Mouse (Mus musculus): ENCODE measurements at regions not wholly inside any gene's neighbourhood (a gene's known extent, or its start where the extent isn't known, plus 50 kb on each side); places are given as distances from the start of the nearest gene placed in this dataset.

GRCm38 (mm10) chr1:164682426-164682825 lies 114.0 kb upstream of the Dpt start:
- Histone ChIP-seq H3K27me3 (ENCODE audit: control insufficient read depth, insufficient read depth, low read length) (no peaks in the 10 kb centered on the region), H3K4me1 (ENCODE audit: control insufficient read depth, insufficient read depth, low read length) (no peaks in the 10 kb centered on the region), H3K9me3 (replicated peaks; ENCODE audit: control insufficient read depth, low read length) (no peaks in the 10 kb centered on the region), H3K4me3 (ENCODE audit: low read depth, low read length) (no peak overlapping the region), H3K9ac (replicated peaks; ENCODE audit: low read length) (no peak overlapping the region), H3K4me2 (ENCODE audit: low read depth, low read length) (no peak overlapping the region), H3K27ac (replicated peaks; ENCODE audit: low read depth, low read length) (no peak overlapping the region), H3K36me3 (replicated peaks; ENCODE audit: control insufficient read depth, insufficient read depth, low read depth, low read length) (no peaks in the 10 kb centered on the region)
- WGBS, result 85% methylated on average over 6 of the region's 6 CpGs
- no peak for DNase-seq (ENCODE audit: low spot score)
- no peak for ATAC-seq (replicated peaks; ENCODE audit: insufficient number of reproducible peaks, low FRiP score, low TSS enrichment, low read depth)

GRCm38 (mm10) chr1:164681582-164681981 lies 114.9 kb upstream of the Dpt start:
- DNase-seq (ENCODE audit: low spot score), result no peak
- H3K27me3 ChIP-seq (ENCODE audit: control insufficient read depth, insufficient read depth, low read length), result no peaks in the 10 kb centered on the region

GRCm38 (mm10) chr1:164678303-164678702 lies 118.1 kb upstream of the Dpt start:
- no peak for ATAC-seq (replicated peaks; ENCODE audit: insufficient number of reproducible peaks, low FRiP score, low TSS enrichment, low read depth)
- 52% methylated on average over 3 of the region's 3 CpGs for WGBS
- DNase-seq (ENCODE audit: low spot score), result no peak
- Histone ChIP-seq H3K9ac (replicated peaks; ENCODE audit: low read length) (no peak overlapping the region), H3K9me3 (replicated peaks; ENCODE audit: control insufficient read depth, low read length) (no peaks in the 10 kb centered on the region), H3K4me3 (ENCODE audit: low read depth, low read length) (no peak overlapping the region), H3K27me3 (ENCODE audit: control insufficient read depth, insufficient read depth, low read length) (no peaks in the 10 kb centered on the region), H3K4me1 (ENCODE audit: control insufficient read depth, insufficient read depth, low read length) (no peaks in the 10 kb centered on the region), H3K27ac (replicated peaks; ENCODE audit: low read depth, low read length) (no peak overlapping the region), H3K36me3 (replicated peaks; ENCODE audit: control insufficient read depth, insufficient read depth, low read depth, low read length) (no peaks in the 10 kb centered on the region), H3K4me2 (ENCODE audit: low read depth, low read length) (no peak overlapping the region)

More at GRCm38 (mm10) chr1:164681582-164681981, 114.9 kb upstream of the Dpt start:
- Histone ChIP-seq H3K4me2 (ENCODE audit: low read depth, low read length) (no peak overlapping the region), H3K9ac (replicated peaks; ENCODE audit: low read length) (no peak overlapping the region), H3K4me3 (ENCODE audit: low read depth, low read length) (no peak overlapping the region), H3K4me1 (ENCODE audit: control insufficient read depth, insufficient read depth, low read length) (no peaks in the 10 kb centered on the region), H3K9me3 (replicated peaks; ENCODE audit: control insufficient read depth, low read length) (no peaks in the 10 kb centered on the region), H3K36me3 (replicated peaks; ENCODE audit: control insufficient read depth, insufficient read depth, low read depth, low read length) (no peaks in the 10 kb centered on the region), H3K27ac (replicated peaks; ENCODE audit: low read depth, low read length) (no peak overlapping the region)
- WGBS, result 79% methylated on average over 5 of the region's 5 CpGs
- no peak for ATAC-seq (replicated peaks; ENCODE audit: insufficient number of reproducible peaks, low FRiP score, low TSS enrichment, low read depth)

GRCm38 (mm10) chr1:164652244-164652643 lies 144.2 kb upstream of the Dpt start:
- Histone ChIP-seq H3K4me3 (ENCODE audit: low read depth, low read length) (no peak overlapping the region), H3K27ac (replicated peaks; ENCODE audit: low read depth, low read length) (no peak overlapping the region), H3K9me3 (replicated peaks; ENCODE audit: control insufficient read depth, low read length) (no peaks in the 10 kb centered on the region), H3K9ac (replicated peaks; ENCODE audit: low read length) (no peak overlapping the region), H3K36me3 (replicated peaks; ENCODE audit: control insufficient read depth, insufficient read depth, low read depth, low read length) (no peaks in the 10 kb centered on the region), H3K4me1 (ENCODE audit: control insufficient read depth, insufficient read depth, low read length) (no peaks in the 10 kb centered on the region), H3K4me2 (ENCODE audit: low read depth, low read length) (no peak overlapping the region), H3K27me3 (ENCODE audit: control insufficient read depth, insufficient read depth, low read length) (no peaks in the 10 kb centered on the region)
- 77% methylated on average over 1 of the region's 1 CpGs for WGBS
- DNase-seq (ENCODE audit: low spot score) (no peak), ATAC-seq (replicated peaks; ENCODE audit: insufficient number of reproducible peaks, low FRiP score, low TSS enrichment, low read depth) (no peak)

GRCm38 (mm10) chr1:164637901-164638462 lies 158.5 kb upstream of the Dpt start:
- DNase-seq (ENCODE audit: low spot score) (no peak), ATAC-seq (replicated peaks; ENCODE audit: insufficient number of reproducible peaks, low FRiP score, low TSS enrichment, low read depth) (no peak)
- 87% methylated on average over 7 of the region's 7 CpGs for WGBS
- Histone ChIP-seq H3K4me3 (ENCODE audit: low read depth, low read length) (no peak overlapping the region), H3K4me2 (ENCODE audit: low read depth, low read length) (no peak overlapping the region), H3K9me3 (replicated peaks; ENCODE audit: control insufficient read depth, low read length) (no peaks in the 10 kb centered on the region), H3K36me3 (replicated peaks; ENCODE audit: control insufficient read depth, insufficient read depth, low read depth, low read length) (no peaks in the 10 kb centered on the region), H3K27me3 (ENCODE audit: control insufficient read depth, insufficient read depth, low read length) (no peaks in the 10 kb centered on the region), H3K27ac (replicated peaks; ENCODE audit: low read depth, low read length) (no peak overlapping the region), H3K9ac (replicated peaks; ENCODE audit: low read length) (no peak overlapping the region), H3K4me1 (ENCODE audit: control insufficient read depth, insufficient read depth, low read length) (no peaks in the 10 kb centered on the region)

GRCm38 (mm10) chr1:164631679-164632078 lies 164.8 kb upstream of the Dpt start:
- Histone ChIP-seq H3K36me3 (replicated peaks; ENCODE audit: control insufficient read depth, insufficient read depth, low read depth, low read length) (no peaks in the 10 kb centered on the region), H3K4me2 (ENCODE audit: low read depth, low read length) (no peak overlapping the region), H3K27ac (replicated peaks; ENCODE audit: low read depth, low read length) (no peak overlapping the region), H3K4me1 (ENCODE audit: control insufficient read depth, insufficient read depth, low read length) (no peaks in the 10 kb centered on the region), H3K9ac (replicated peaks; ENCODE audit: low read length) (no peak overlapping the region), H3K27me3 (ENCODE audit: control insufficient read depth, insufficient read depth, low read length) (no peaks in the 10 kb centered on the region), H3K9me3 (replicated peaks; ENCODE audit: control insufficient read depth, low read length) (no peaks in the 10 kb centered on the region), H3K4me3 (ENCODE audit: low read depth, low read length) (no peak overlapping the region)
- WGBS, result 74% methylated on average over 6 of the region's 6 CpGs
- ATAC-seq (replicated peaks; ENCODE audit: insufficient number of reproducible peaks, low FRiP score, low TSS enrichment, low read depth) (no peak), DNase-seq (ENCODE audit: low spot score) (no peak)

- no peaks in the 10 kb centered on the region for H3K9me3 ChIP-seq (replicated peaks; ENCODE audit: control insufficient read depth, low read length)
- H3K4me1 ChIP-seq (ENCODE audit: control insufficient read depth, insufficient read depth, low read length), result no peaks in the 10 kb centered on the region
- DNase-seq (ENCODE audit: low spot score) (no peak), ATAC-seq (replicated peaks; ENCODE audit: insufficient number of reproducible peaks, low FRiP score, low TSS enrichment, low read depth) (no peak)
- H3K9ac ChIP-seq (replicated peaks; ENCODE audit: low read length), result no peak overlapping the region
- no peak overlapping the region for H3K4me3 ChIP-seq (ENCODE audit: low read depth, low read length)
- no peak overlapping the region for H3K27ac ChIP-seq (replicated peaks; ENCODE audit: low read depth, low read length)
- H3K27me3 ChIP-seq (ENCODE audit: control insufficient read depth, insufficient read depth, low read length), result no peaks in the 10 kb centered on the region
- WGBS, result 89% methylated on average over 8 of the region's 8 CpGs
- no peak overlapping the region for H3K4me2 ChIP-seq (ENCODE audit: low read depth, low read length)
- no peaks in the 10 kb centered on the region for H3K36me3 ChIP-seq (replicated peaks; ENCODE audit: control insufficient read depth, insufficient read depth, low read depth, low read length)
Observed at GRCm38 (mm10) chr1:164628840-164629239, 167.6 kb upstream of the Dpt start.

GRCm38 (mm10) chr1:164622946-164623345 lies 164.8 kb upstream of the Atp1b1 start:
- H3K9ac ChIP-seq (replicated peaks; ENCODE audit: low read length), result no peak overlapping the region
- DNase-seq (ENCODE audit: low spot score), result no peak
- 95% methylated on average over 4 of the region's 4 CpGs for WGBS
- no peak overlapping the region for H3K27ac ChIP-seq (replicated peaks; ENCODE audit: low read depth, low read length)
- H3K9me3 ChIP-seq (replicated peaks; ENCODE audit: control insufficient read depth, low read length), result no peaks in the 10 kb centered on the region
- no peak overlapping the region for H3K4me3 ChIP-seq (ENCODE audit: low read depth, low read length)
- H3K36me3 ChIP-seq (replicated peaks; ENCODE audit: control insufficient read depth, insufficient read depth, low read depth, low read length), result no peaks in the 10 kb centered on the region
- no peak for ATAC-seq (replicated peaks; ENCODE audit: insufficient number of reproducible peaks, low FRiP score, low TSS enrichment, low read depth)
- H3K4me2 ChIP-seq (ENCODE audit: low read depth, low read length), result no peak overlapping the region
- no peaks in the 10 kb centered on the region for H3K27me3 ChIP-seq (ENCODE audit: control insufficient read depth, insufficient read depth, low read length)
- H3K4me1 ChIP-seq (ENCODE audit: control insufficient read depth, insufficient read depth, low read length), result no peaks in the 10 kb centered on the region

Measured in embryonic facial prominence, embryonic 11.5 days (tissue).